Mouse (Mus musculus): ENCODE measurements at regions not wholly inside any gene's neighbourhood (a gene's known extent, or its start where the extent isn't known, plus 50 kb on each side); places are given as distances from the start of the nearest gene placed in this dataset.
A peak's percentile ranks its signal among the peaks of the same experiment; 100 is the strongest.

- ATAC-seq (replicated peaks; ENCODE audit: insufficient number of reproducible peaks, low FRiP score, low TSS enrichment, poor library complexity, severe bottlenecking), result peak; percentile 66
Measured at GRCm38 (mm10) chr2:50687222-50687621, 390.6 kb upstream of the Mmadhc start.

GRCm38 (mm10) chr2:50677456-50677855 is 380.9 kb upstream of the Mmadhc start:
- no peak for ATAC-seq (replicated peaks; ENCODE audit: insufficient number of reproducible peaks, low FRiP score, low TSS enrichment, poor library complexity, severe bottlenecking)

DNA sequence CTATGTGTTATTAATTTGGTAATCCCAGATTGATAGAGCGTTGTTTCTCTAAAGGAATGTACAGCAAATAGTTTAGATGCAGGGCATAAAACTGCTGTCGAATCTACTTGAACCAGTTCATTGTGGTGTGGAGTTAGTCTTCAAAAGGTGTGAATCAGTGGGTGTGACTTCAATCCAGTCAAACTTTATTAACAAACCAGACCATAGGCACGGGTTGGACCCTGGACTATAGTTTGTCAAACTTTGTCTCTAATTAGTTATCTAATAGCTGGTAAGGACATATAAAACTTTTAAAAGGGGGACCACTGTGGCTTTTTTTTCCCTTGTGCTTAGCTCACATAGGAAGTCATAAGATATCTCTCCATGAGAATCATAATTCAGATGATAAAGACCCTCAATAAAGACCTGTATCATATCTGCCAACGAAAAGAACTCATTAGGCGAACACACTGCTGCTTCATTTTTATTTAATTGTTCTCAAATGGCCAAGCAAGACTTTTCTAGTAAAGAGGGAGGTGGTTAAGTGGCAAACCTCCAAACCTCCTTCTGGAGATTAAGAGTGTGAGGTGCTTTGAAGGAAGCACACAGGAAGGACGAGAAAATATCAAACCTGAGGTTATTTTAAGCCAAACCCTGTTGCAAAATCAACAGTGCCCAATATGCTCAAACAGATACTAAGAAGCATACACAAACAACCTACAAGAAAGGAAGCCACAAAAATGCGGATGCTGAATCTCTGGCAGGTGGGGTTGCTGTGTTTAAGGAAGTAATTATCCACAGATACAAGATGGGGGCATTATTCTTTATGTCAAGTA is 379.3 kb upstream of the Mmadhc start:
- no peak for ATAC-seq (replicated peaks; ENCODE audit: insufficient number of reproducible peaks, low FRiP score, low TSS enrichment, poor library complexity, severe bottlenecking)

DNA sequence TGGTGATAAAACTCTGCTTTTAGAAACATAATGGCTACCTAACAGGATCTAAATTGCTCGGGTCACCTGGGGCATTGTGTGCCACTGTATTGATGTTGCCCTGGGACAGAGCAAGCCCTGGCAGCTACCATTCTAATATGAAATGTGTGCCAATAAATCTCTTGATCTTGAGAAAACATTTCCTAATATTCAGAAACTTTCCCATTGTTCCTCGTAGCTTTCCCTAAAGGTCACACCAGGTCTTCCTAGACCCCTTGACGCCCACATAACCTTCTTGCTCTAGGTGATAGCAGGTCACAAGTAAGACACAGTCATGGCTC is 378.2 kb upstream of the Mmadhc start:
- ATAC-seq (replicated peaks; ENCODE audit: insufficient number of reproducible peaks, low FRiP score, low TSS enrichment, poor library complexity, severe bottlenecking), result no peak

DNA sequence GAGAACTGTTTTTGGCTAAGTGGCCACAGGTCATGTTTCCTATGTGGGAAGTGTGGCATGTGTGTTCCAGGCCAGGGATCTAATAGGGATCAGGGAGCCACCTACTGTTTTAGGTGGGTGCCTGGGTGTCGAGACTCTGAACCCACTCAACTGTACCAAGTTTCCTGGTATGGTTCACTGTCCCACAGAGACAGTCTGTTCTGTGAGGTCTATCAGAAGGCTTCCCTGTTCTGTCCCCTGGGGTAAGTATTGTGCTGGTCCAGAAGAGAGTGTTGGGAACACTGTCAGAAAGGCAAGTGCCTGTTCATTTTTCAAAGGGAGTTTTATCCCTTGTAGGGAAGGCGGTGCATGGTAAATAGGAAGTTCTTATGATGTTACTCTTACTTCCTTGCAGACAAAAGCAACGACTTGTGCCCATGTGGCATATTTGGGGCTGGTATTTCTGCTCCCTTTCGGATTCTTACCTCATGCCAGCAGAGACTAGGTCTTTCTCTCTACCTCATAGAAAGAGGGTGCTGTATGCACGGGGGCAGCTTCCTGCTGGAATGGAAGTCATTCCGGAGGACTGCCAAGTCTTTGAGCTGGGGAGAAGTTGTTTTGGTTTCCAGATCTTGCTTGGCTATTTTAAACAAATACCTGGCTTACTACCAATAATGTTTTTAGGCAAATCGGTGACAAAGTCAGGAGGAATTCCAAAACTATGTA is 377.7 kb upstream of the Mmadhc start:
- ATAC-seq (replicated peaks; ENCODE audit: insufficient number of reproducible peaks, low FRiP score, low TSS enrichment, poor library complexity, severe bottlenecking), result no peak

- ATAC-seq (replicated peaks; ENCODE audit: insufficient number of reproducible peaks, low FRiP score, low TSS enrichment, poor library complexity, severe bottlenecking), result no peak
Measured at GRCm38 (mm10) chr2:50669297-50669696, 372.7 kb upstream of the Mmadhc start.

GRCm38 (mm10) chr2:50668789-50669188 is 372.2 kb upstream of the Mmadhc start:
- ATAC-seq (replicated peaks; ENCODE audit: insufficient number of reproducible peaks, low FRiP score, low TSS enrichment, poor library complexity, severe bottlenecking), result no peak

- no peak for ATAC-seq (replicated peaks; ENCODE audit: insufficient number of reproducible peaks, low FRiP score, low TSS enrichment, poor library complexity, severe bottlenecking)
Measured at GRCm38 (mm10) chr2:50667180-50667579, 370.6 kb upstream of the Mmadhc start.

DNA sequence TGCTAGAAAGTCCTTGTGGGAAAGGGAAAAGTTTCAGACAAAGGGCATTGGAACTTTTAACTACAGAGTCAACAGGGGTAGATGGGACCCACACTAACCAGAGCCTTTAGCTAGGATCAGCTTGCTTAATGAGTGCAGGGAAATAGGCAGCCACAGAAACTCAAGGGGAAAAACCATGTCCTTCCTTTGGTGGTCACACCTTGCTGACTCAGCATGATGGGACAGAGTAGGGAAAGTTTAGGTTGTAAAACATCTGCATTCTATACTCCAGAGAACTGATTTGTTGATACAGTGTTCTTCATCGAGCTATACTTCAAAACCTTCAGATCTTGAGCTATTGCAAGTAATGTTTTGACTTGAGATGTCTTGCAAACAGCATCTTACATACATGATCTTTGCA is 365.9 kb upstream of the Mmadhc start:
- ATAC-seq (replicated peaks; ENCODE audit: insufficient number of reproducible peaks, low FRiP score, low TSS enrichment, poor library complexity, severe bottlenecking), result no peak

DNA sequence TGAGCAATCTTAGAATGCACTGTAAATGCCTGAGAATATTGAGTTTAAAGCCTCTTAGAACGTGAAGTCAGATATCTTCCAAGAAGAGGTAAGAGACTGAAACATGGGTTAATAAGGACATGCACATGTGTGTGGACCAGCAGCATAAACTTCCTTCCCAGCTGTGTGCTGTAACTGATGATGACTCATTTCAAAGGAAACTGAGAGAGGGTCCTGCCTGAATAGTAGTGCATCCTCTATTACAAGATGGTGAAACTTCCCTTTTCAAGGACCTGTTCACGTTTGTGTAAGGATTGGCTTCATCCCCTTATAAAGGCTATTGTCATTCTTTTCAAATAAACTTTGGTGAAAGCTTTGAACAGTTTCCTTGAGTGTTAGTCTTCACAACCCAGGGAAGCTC is 363.4 kb upstream of the Mmadhc start:
- no peak for ATAC-seq (replicated peaks; ENCODE audit: insufficient number of reproducible peaks, low FRiP score, low TSS enrichment, poor library complexity, severe bottlenecking)

DNA sequence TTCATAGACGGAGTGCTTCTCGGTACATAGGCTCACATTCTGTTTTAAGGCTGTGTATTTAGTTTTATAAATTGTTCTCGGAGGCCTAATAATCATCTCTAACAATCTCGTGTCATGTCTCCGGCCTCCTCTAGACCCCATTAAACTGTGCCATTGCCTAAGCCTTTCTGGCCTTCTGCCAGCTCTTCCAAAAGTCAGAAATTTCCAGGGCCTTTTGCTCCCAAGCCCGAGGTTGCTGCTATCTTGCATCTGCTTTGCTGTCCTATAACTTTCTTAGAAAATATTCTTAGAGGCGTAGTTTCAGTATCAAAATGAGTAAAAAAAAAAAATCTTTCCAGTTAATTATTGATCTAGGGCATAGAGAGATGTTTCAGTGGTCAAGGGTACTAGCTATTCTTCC is 361.2 kb upstream of the Mmadhc start:
- ATAC-seq (replicated peaks; ENCODE audit: insufficient number of reproducible peaks, low FRiP score, low TSS enrichment, poor library complexity, severe bottlenecking), result no peak

GRCm38 (mm10) chr2:50656351-50656750 is 359.8 kb upstream of the Mmadhc start:
- ATAC-seq (replicated peaks; ENCODE audit: insufficient number of reproducible peaks, low FRiP score, low TSS enrichment, poor library complexity, severe bottlenecking), result no peak

DNA sequence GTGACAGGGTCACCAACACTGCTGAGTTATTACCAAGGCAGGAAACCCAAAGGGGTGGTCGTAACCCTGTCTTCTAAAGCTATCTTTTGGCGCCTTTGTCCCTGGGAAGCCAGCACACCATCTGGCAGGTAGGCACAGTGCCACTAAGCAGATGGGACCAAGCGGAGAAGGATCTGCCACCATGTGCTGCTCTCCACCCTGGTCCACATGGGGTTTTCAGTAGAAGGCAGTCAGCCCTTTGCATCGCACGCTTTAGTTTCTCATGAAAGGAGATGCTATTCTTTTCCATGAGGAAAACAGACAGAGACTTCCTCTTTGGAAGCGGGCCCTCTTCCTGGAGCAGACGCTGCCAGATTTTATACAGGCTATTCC is 358.3 kb upstream of the Mmadhc start:
- ATAC-seq (replicated peaks; ENCODE audit: insufficient number of reproducible peaks, low FRiP score, low TSS enrichment, poor library complexity, severe bottlenecking), result no peak

- ATAC-seq (replicated peaks; ENCODE audit: insufficient number of reproducible peaks, low FRiP score, low TSS enrichment, poor library complexity, severe bottlenecking), result no peak
Measured at GRCm38 (mm10) chr2:50654221-50654952, 357.8 kb upstream of the Mmadhc start.

DNA sequence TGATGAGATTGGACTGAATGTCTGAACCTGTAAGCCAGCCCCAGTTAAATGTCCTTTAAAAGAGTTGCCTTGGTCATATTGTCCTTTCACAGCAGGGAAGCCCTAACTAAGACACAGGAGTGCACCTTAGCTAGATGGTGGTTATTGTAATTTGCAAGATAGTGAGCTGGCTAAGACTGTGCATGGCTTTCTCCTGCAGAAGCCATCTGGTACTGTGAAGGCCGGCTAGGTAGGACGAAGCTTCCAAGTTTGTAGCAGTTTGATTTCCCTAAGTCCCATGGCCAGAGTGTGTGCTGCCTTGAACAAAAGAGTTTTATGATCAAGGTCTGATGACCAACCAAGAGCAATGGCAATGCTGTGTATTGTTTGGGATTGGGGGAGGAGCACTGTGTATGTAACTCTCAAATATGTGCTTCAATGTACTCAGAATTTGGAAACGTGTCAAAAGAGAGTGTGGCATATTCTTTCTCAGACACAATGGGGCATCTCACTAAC is 356.6 kb upstream of the Mmadhc start:
- no peak for ATAC-seq (replicated peaks; ENCODE audit: insufficient number of reproducible peaks, low FRiP score, low TSS enrichment, poor library complexity, severe bottlenecking)

GRCm38 (mm10) chr2:50649656-50650055 is 353.1 kb upstream of the Mmadhc start:
- no peak for ATAC-seq (replicated peaks; ENCODE audit: insufficient number of reproducible peaks, low FRiP score, low TSS enrichment, poor library complexity, severe bottlenecking)

DNA sequence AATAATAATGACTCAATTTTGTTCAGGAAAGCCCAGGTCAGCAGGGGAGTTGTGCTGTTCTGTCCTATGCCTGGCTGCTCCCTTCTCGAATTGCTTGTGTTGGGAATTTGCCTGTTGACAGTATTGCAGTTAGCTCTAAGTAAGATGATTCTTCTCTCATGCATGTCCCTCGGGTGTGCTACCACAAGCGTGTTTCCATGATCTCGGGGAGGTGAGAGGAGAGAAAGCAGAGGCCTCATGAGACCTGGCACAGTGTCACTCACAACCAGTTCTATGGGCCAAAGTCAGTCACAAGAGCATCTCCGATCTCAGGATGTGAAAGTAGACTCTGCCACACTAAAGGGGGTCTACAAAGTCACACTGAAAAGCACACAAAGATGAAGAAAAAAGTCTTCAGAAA is 346.6 kb upstream of the Mmadhc start:
- no peak for ATAC-seq (replicated peaks; ENCODE audit: insufficient number of reproducible peaks, low FRiP score, low TSS enrichment, poor library complexity, severe bottlenecking)

GRCm38 (mm10) chr2:50642198-50642597 is 345.6 kb upstream of the Mmadhc start:
- ATAC-seq (replicated peaks; ENCODE audit: insufficient number of reproducible peaks, low FRiP score, low TSS enrichment, poor library complexity, severe bottlenecking), result peak; percentile 59; the same call in 1 of the 2 replicates

DNA sequence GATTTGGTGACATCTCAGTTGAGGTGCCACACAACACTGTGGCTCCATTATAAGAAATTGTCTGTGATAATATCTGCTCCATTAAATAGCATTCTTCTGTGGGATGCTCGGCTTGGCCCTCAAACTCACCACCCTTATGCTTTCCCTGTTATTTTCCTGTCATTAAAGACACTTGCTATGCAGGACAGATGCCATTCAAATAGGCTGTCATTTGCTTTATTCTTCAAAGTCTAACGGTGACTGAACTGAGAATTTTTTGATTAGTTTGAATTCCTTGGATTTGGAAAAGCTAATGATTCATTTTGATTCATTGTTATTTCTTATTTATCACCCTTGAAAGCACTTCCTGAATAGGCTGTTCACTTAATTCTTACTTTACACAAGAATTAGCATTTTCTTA is 339.3 kb upstream of the Mmadhc start:
- no peak for ATAC-seq (replicated peaks; ENCODE audit: insufficient number of reproducible peaks, low FRiP score, low TSS enrichment, poor library complexity, severe bottlenecking)

- ATAC-seq (replicated peaks; ENCODE audit: insufficient number of reproducible peaks, low FRiP score, low TSS enrichment, poor library complexity, severe bottlenecking), result peak; percentile 85
Measured at GRCm38 (mm10) chr2:50631786-50632185, 335.2 kb upstream of the Mmadhc start.

All from monocyte, adult 5-6 weeks (primary cell).